Comparison of ENCODE assay signal across 9 mouse cellular contexts in the genomic region with DNA sequence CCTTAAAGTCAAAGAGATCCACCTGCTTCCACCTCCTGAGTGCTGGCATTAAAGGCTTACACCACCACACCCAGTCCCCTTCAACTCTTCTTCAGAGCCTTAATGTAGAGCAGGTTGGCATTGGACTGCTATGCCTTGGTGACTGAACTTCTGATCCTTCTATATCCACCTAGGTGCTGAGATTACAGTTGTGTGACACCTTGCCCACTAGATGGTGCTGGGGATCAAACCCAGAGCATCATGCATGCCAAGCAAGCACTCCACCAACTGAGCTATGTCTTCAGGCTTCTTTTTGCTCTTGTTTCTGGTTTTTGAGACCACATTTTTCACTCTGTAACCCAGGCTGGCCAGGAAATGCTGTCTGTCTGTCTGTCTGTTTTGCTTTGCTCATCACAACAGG. TPM values are rescaled to one million over a fixed set of nuclear protein-coding genes. Genes with fewer than 3 reads are reported as not detected.
DNase-seq lines count a peak whose midpoint lies in the region; ATAC-seq and TF ChIP-seq lines count a peak whose summit lies in the region.
"Had no signal": no experiment of that assay in that cellular context is flagged by ENCODE, and none has a peak within 500 bp of the region (broad histone marks: within the 10 kb centered on the region; RNA-seq: fewer than 3 reads in every experiment).

No protein-coding gene starts in this region.

- H3K9me3 ChIP-seq in hindbrain, embryonic 14.5 days (ENCODE audit: control insufficient read depth, low read length), result no peaks in the 10 kb centered on the region
- no peaks in the 10 kb centered on the region for H3K9me3 ChIP-seq in hindbrain, embryonic 16.5 days (ENCODE audit: control insufficient read depth, low read length)
- no peaks in the 10 kb centered on the region for H3K9me3 ChIP-seq in ES-Bruce4 (replicated peaks; ENCODE audit: control insufficient read depth, insufficient read depth, low read length, poor library complexity, severe bottlenecking)
- H3K9me3 ChIP-seq in stomach, postnatal 0 days (ENCODE audit: control insufficient read depth, low read length), result no peaks in the 10 kb centered on the region
- H3K9me3 ChIP-seq: embryonic facial prominence, embryonic 12.5 days had no signal

- no peak overlapping the region for H3K27ac ChIP-seq in hindbrain, embryonic 14.5 days
- H3K27ac ChIP-seq in hindbrain, embryonic 16.5 days (ENCODE audit: low read depth, low read length), result no peak overlapping the region
- H3K27ac ChIP-seq in ES-Bruce4 (ENCODE audit: insufficient read depth, low read length), result no peak overlapping the region
- H3K27ac ChIP-seq in stomach, postnatal 0 days (replicated peaks), result no peak overlapping the region
- H3K27ac ChIP-seq: embryonic facial prominence, embryonic 12.5 days had no signal

- peak; percentile 46 for DNase-seq in hindbrain, embryonic 14.5 days (ENCODE audit: low spot score)
- DNase-seq in 416B (ENCODE audit: low read depth), result peak; percentile 75
- DNase-seq in stomach, postnatal 0 days (ENCODE audit: low spot score), result peak; percentile 53
- no peak for DNase-seq in gastrocnemius, adult 8-10 months (ENCODE audit: low spot score in 2 of 2)

- H3K27me3 ChIP-seq in hindbrain, embryonic 14.5 days (ENCODE audit: control insufficient read depth, insufficient read depth, low read length), result no peaks in the 10 kb centered on the region
- H3K27me3 ChIP-seq in hindbrain, embryonic 16.5 days (replicated peaks; ENCODE audit: control insufficient read depth, insufficient read depth, low read length), result no peaks in the 10 kb centered on the region
- no peaks in the 10 kb centered on the region for H3K27me3 ChIP-seq in ES-Bruce4 (ENCODE audit: control insufficient read depth, insufficient read depth, low read length, poor library complexity, severe bottlenecking)
- no peaks in the 10 kb centered on the region for H3K27me3 ChIP-seq in stomach, postnatal 0 days (ENCODE audit: control insufficient read depth, insufficient read depth, low read length)
- H3K27me3 ChIP-seq: embryonic facial prominence, embryonic 12.5 days had no signal

- TF ChIP-seq CTCF in ES-Bruce4 (IDR thresholded peaks at IDR 0.05; ENCODE audit: low read depth, low read length), result peak; percentile 44
- peak; percentile 75 for TF ChIP-seq CTCF in stomach, postnatal 0 days (IDR thresholded peaks at IDR 0.05; ENCODE audit: low read depth)

- H3K4me1 ChIP-seq in hindbrain, embryonic 14.5 days (replicated peaks; ENCODE audit: control insufficient read depth, insufficient read depth, low read length), result peaks cover 17% of the 10 kb centered on the region
- H3K4me1 ChIP-seq in hindbrain, embryonic 16.5 days (ENCODE audit: control insufficient read depth, insufficient read depth, low read depth, low read length), result peaks cover 15% of the 10 kb centered on the region
- H3K4me1 ChIP-seq in ES-Bruce4 (ENCODE audit: control insufficient read depth, insufficient read depth, low read length), result no peaks in the 10 kb centered on the region
- H3K4me1 ChIP-seq in stomach, postnatal 0 days (replicated peaks; ENCODE audit: control insufficient read depth, insufficient read depth), result peaks cover 2% of the 10 kb centered on the region; the same call in 1 of the 2 replicates

- TF ChIP-seq EP300 in ES-Bruce4 (IDR thresholded peaks at IDR 0.05; ENCODE audit: insufficient read depth, low read depth, low read length), result no peak
- TF ChIP-seq EP300 in stomach, postnatal 0 days (optimal IDR thresholded peaks at IDR 0.05), result no peak

- H3K9ac ChIP-seq in hindbrain, embryonic 14.5 days, result no peak overlapping the region
- no peak overlapping the region for H3K9ac ChIP-seq in hindbrain, embryonic 16.5 days (ENCODE audit: low read depth, low read length)
- H3K9ac ChIP-seq in ES-Bruce4 (ENCODE audit: low read depth, poor library complexity, severe bottlenecking), result no peak overlapping the region
- no peak overlapping the region for H3K9ac ChIP-seq in stomach, postnatal 0 days (ENCODE audit: low read length)
- H3K9ac ChIP-seq: embryonic facial prominence, embryonic 12.5 days had no signal

- H3K4me3 ChIP-seq in hindbrain, embryonic 14.5 days (replicated peaks; ENCODE audit: low read length), result no peak overlapping the region
- no peak overlapping the region for H3K4me3 ChIP-seq in hindbrain, embryonic 16.5 days (ENCODE audit: low read length)
- no peak overlapping the region for H3K4me3 ChIP-seq in ES-Bruce4 (ENCODE audit: low read depth, low read length)
- no peak overlapping the region for H3K4me3 ChIP-seq in stomach, postnatal 0 days (ENCODE audit: low read depth, low read length)
- H3K4me3 ChIP-seq: embryonic facial prominence, embryonic 12.5 days had no signal

- ATAC-seq in hindbrain, embryonic 14.5 days (ENCODE audit: low FRiP score), result no peak
- ATAC-seq in hindbrain, embryonic 16.5 days, result no peak
- ATAC-seq in granulocyte monocyte progenitor cell, adult 5-6 weeks (replicated peaks; ENCODE audit: poor library complexity, severe bottlenecking), result 0 out of 2 replicates have a peak, but pooled peaks have one; percentile 15
- no peak for ATAC-seq in stomach, postnatal 0 days (ENCODE audit: low FRiP score, low TSS enrichment)
- ATAC-seq in erythroid progenitor cell, adult 5-6 weeks (replicated peaks; ENCODE audit: low FRiP score, poor library complexity, severe bottlenecking), result no peak

- peaks cover 60% of the 10 kb centered on the region for H3K36me3 ChIP-seq in hindbrain, embryonic 14.5 days (replicated peaks; ENCODE audit: control insufficient read depth, insufficient read depth)
- H3K36me3 ChIP-seq in hindbrain, embryonic 16.5 days (ENCODE audit: control insufficient read depth, insufficient read depth, low read length), result peaks cover 29% of the 10 kb centered on the region
- H3K36me3 ChIP-seq in ES-Bruce4 (ENCODE audit: control insufficient read depth, insufficient read depth, low read length, poor library complexity, severe bottlenecking), result peaks cover 64% of the 10 kb centered on the region
- peaks cover 12% of the 10 kb centered on the region for H3K36me3 ChIP-seq in stomach, postnatal 0 days (ENCODE audit: control insufficient read depth, insufficient read depth, low read length)

- H3K4me2 ChIP-seq in hindbrain, embryonic 14.5 days (replicated peaks), result no peak overlapping the region
- H3K4me2 ChIP-seq in hindbrain, embryonic 16.5 days (ENCODE audit: low read length), result no peak overlapping the region
- H3K4me2 ChIP-seq in stomach, postnatal 0 days (replicated peaks; ENCODE audit: low read depth), result no peak overlapping the region
- H3K4me2 ChIP-seq: embryonic facial prominence, embryonic 12.5 days had no signal

- no peak for TF ChIP-seq POLR2A in ES-Bruce4 (IDR thresholded peaks at IDR 0.05; ENCODE audit: insufficient read depth, low read length)

RNA-seq across cellular contexts. Expression of a gene that starts 3.1 kb away (rescaled TPM):
- polyA plus RNA-seq in hindbrain, embryonic 14.5 days (2014; fragmentation: Nextera tagmentation; extraction: Ambion mirVana), result 40.1 and 42.0 TPM in 2 replicates
- polyA plus RNA-seq in hindbrain, embryonic 16.5 days (2015; fragmentation: Nextera tagmentation; extraction: Ambion mirVana), result 27.2 and 30.0 TPM in 2 replicates
- 72.0 and 79.3 TPM in 2 replicates for polyA plus RNA-seq in ES-Bruce4 (2011; ENCODE audit: insufficient read depth, insufficient read length, low read depth, missing spikeins)
- total RNA-seq in granulocyte monocyte progenitor cell, adult 5-6 weeks (2014; fragmentation: Nextera tagmentation), result 28.2 and 34.0 TPM in 2 replicates
- total RNA-seq in granulocyte monocyte progenitor cell, adult 5-6 weeks (2017), result 33.5 and 37.3 TPM in 2 replicates
- 19.1 and 21.0 TPM in 2 replicates for polyA plus RNA-seq in stomach, postnatal 0 days (2015; fragmentation: Nextera tagmentation; extraction: Ambion mirVana)
- 21.4 and 30.6 TPM in 2 replicates for total RNA-seq in erythroid progenitor cell, adult 5-6 weeks (2015; ENCODE audit: low replicate concordance)
- 16.3 and 21.6 TPM in 2 replicates for total RNA-seq in erythroid progenitor cell, adult 5-6 weeks (2017; ENCODE audit: low replicate concordance)
- total RNA-seq in gastrocnemius, adult 8-10 months (2022), result 10 to 100 TPM; 10.1 to 15.3 (median 10.5) TPM

RNA-seq across cellular contexts. Expression of a gene that starts 30.3 kb away (rescaled TPM):
- polyA plus RNA-seq in hindbrain, embryonic 14.5 days (2014; fragmentation: Nextera tagmentation; extraction: Ambion mirVana), result 12.0 and 15.6 TPM in 2 replicates
- polyA plus RNA-seq in hindbrain, embryonic 16.5 days (2015; fragmentation: Nextera tagmentation; extraction: Ambion mirVana), result 13.7 and 14.5 TPM in 2 replicates
- 20.3 and 20.4 TPM in 2 replicates for polyA plus RNA-seq in ES-Bruce4 (2011; ENCODE audit: insufficient read depth, insufficient read length, low read depth, missing spikeins)
- 6.8 and 8.5 TPM in 2 replicates for total RNA-seq in granulocyte monocyte progenitor cell, adult 5-6 weeks (2014; fragmentation: Nextera tagmentation)
- total RNA-seq in granulocyte monocyte progenitor cell, adult 5-6 weeks (2017), result 7.9 and 10.1 TPM in 2 replicates
- 4.6 and 5.0 TPM in 2 replicates for polyA plus RNA-seq in stomach, postnatal 0 days (2015; fragmentation: Nextera tagmentation; extraction: Ambion mirVana)
- total RNA-seq in erythroid progenitor cell, adult 5-6 weeks (2015; ENCODE audit: low replicate concordance), result 3.2 and 5.0 TPM in 2 replicates
- 4.2 and 8.2 TPM in 2 replicates for total RNA-seq in erythroid progenitor cell, adult 5-6 weeks (2017; ENCODE audit: low replicate concordance)
- 10 to 100 TPM in 1 of 4 experiments, 1 to 10 TPM in 3; 7.7 to 10.3 (median 7.9) TPM for total RNA-seq in gastrocnemius, adult 8-10 months (2022)

RNA-seq across cellular contexts. Expression of a gene that starts 33.0 kb away (rescaled TPM):
- 12.3 and 13.9 TPM in 2 replicates for polyA plus RNA-seq in hindbrain, embryonic 14.5 days (2014; fragmentation: Nextera tagmentation; extraction: Ambion mirVana)
- 13.1 and 14.1 TPM in 2 replicates for polyA plus RNA-seq in hindbrain, embryonic 16.5 days (2015; fragmentation: Nextera tagmentation; extraction: Ambion mirVana)
- polyA plus RNA-seq in ES-Bruce4 (2011; ENCODE audit: insufficient read depth, insufficient read length, low read depth, missing spikeins), result 3.9 and 6.0 TPM in 2 replicates
- 1.6 and 6.2 TPM in 2 replicates for total RNA-seq in granulocyte monocyte progenitor cell, adult 5-6 weeks (2014; fragmentation: Nextera tagmentation)
- total RNA-seq in granulocyte monocyte progenitor cell, adult 5-6 weeks (2017), result 20.8 and 21.1 TPM in 2 replicates
- 9.1 and 9.8 TPM in 2 replicates for polyA plus RNA-seq in stomach, postnatal 0 days (2015; fragmentation: Nextera tagmentation; extraction: Ambion mirVana)
- total RNA-seq in erythroid progenitor cell, adult 5-6 weeks (2015; ENCODE audit: low replicate concordance), result 5.9 and 10.8 TPM in 2 replicates
- 8.1 and 14.2 TPM in 2 replicates for total RNA-seq in erythroid progenitor cell, adult 5-6 weeks (2017; ENCODE audit: low replicate concordance)
- 10 to 100 TPM; 11.6 to 12.3 (median 11.7) TPM for total RNA-seq in gastrocnemius, adult 8-10 months (2022)

RNA-seq across cellular contexts. Expression of a gene that starts 42.8 kb away (rescaled TPM):
- 561 and 664 TPM in 2 replicates for polyA plus RNA-seq in hindbrain, embryonic 14.5 days (2014; fragmentation: Nextera tagmentation; extraction: Ambion mirVana)
- 673 and 743 TPM in 2 replicates for polyA plus RNA-seq in hindbrain, embryonic 16.5 days (2015; fragmentation: Nextera tagmentation; extraction: Ambion mirVana)
- polyA plus RNA-seq in ES-Bruce4 (2011; ENCODE audit: insufficient read depth, insufficient read length, low read depth, missing spikeins), result 300 and 316 TPM in 2 replicates
- total RNA-seq in granulocyte monocyte progenitor cell, adult 5-6 weeks (2014; fragmentation: Nextera tagmentation), result 372 and 531 TPM in 2 replicates
- 127 and 170 TPM in 2 replicates for total RNA-seq in granulocyte monocyte progenitor cell, adult 5-6 weeks (2017)
- 602 and 646 TPM in 2 replicates for polyA plus RNA-seq in stomach, postnatal 0 days (2015; fragmentation: Nextera tagmentation; extraction: Ambion mirVana)
- total RNA-seq in erythroid progenitor cell, adult 5-6 weeks (2015; ENCODE audit: low replicate concordance), result 185 and 225 TPM in 2 replicates
- 43.9 and 68.5 TPM in 2 replicates for total RNA-seq in erythroid progenitor cell, adult 5-6 weeks (2017; ENCODE audit: low replicate concordance)
- total RNA-seq in gastrocnemius, adult 8-10 months (2022), result 100 to 1,000 TPM; 621 to 954 (median 825) TPM

RNA-seq across cellular contexts. Expression of a gene that starts 45.7 kb away (rescaled TPM):
- polyA plus RNA-seq in hindbrain, embryonic 14.5 days (2014; fragmentation: Nextera tagmentation; extraction: Ambion mirVana), result 0.54 and 1.1 TPM in 2 replicates
- 0.40 and 0.47 TPM in 2 replicates for polyA plus RNA-seq in hindbrain, embryonic 16.5 days (2015; fragmentation: Nextera tagmentation; extraction: Ambion mirVana)
- 7.7 and 13.5 TPM in 2 replicates for polyA plus RNA-seq in ES-Bruce4 (2011; ENCODE audit: insufficient read depth, insufficient read length, low read depth, missing spikeins)
- total RNA-seq in granulocyte monocyte progenitor cell, adult 5-6 weeks (2014; fragmentation: Nextera tagmentation), result 12.1 and 13.2 TPM in 2 replicates
- 4.1 and 10.4 TPM in 2 replicates for total RNA-seq in granulocyte monocyte progenitor cell, adult 5-6 weeks (2017)
- polyA plus RNA-seq in stomach, postnatal 0 days (2015; fragmentation: Nextera tagmentation; extraction: Ambion mirVana), result 0.30 and 0.45 TPM in 2 replicates
- total RNA-seq in erythroid progenitor cell, adult 5-6 weeks (2015; ENCODE audit: low replicate concordance), result 2.9 and 4.2 TPM in 2 replicates
- total RNA-seq in erythroid progenitor cell, adult 5-6 weeks (2017; ENCODE audit: low replicate concordance), result not detected in 2 replicates
- 1 to 10 TPM; 8.4 to 9.8 (median 8.9) TPM for total RNA-seq in gastrocnemius, adult 8-10 months (2022)

Comparison
In these comparisons a context has a peak if more than half of its experiments do, and no peak if none do; other contexts are left out.
1. DNase-seq: peak in hindbrain, embryonic 14.5 days (single experiment), 416B (single experiment) and stomach, postnatal 0 days (single experiment); none in gastrocnemius, adult 8-10 months (0 of 2).